Mouse (Mus musculus) neural tube, embryonic 14.5 days (tissue): ENCODE measurements around the gene Gtf2ird2. TPM values are rescaled to one million over a fixed set of nuclear protein-coding genes. Genes with fewer than 3 reads are reported as not detected.

Source experiments
- polyA plus RNA-seq: library from polyadenylated mRNA; unstranded; fragments of >200 nt; fragmentation: Nextera tagmentation; extraction: Ambion mirVana; gene quantifications from 2 replicates; pipeline ENCODE4 v1.2.1, GENCODE M21; 2014

The Gtf2ird2 gene
- polyA plus RNA-seq, 1 experiment from 2014 or later, result 11.6 TPM

Other genes starting within 250 kb of the Gtf2ird2 start
- 28.8 and 30.5 TPM in 2 replicates for gene Castor2, start 84.3 kb upstream of the Gtf2ird2 start, polyA plus RNA-seq
- 16.7 and 17.5 TPM in 2 replicates for gene Rcc1l, start 7.2 kb upstream of the Gtf2ird2 start, polyA plus RNA-seq
- gene Ncf1, start 45.6 kb downstream of the Gtf2ird2 start, polyA plus RNA-seq, result 0.94 and 3.7 TPM in 2 replicates
- 111 and 141 TPM in 2 replicates for gene Gtf2i, start 130.7 kb downstream of the Gtf2ird2 start, polyA plus RNA-seq